Comparison of ENCODE assay signal across 10 mouse cellular contexts in the genomic region with DNA sequence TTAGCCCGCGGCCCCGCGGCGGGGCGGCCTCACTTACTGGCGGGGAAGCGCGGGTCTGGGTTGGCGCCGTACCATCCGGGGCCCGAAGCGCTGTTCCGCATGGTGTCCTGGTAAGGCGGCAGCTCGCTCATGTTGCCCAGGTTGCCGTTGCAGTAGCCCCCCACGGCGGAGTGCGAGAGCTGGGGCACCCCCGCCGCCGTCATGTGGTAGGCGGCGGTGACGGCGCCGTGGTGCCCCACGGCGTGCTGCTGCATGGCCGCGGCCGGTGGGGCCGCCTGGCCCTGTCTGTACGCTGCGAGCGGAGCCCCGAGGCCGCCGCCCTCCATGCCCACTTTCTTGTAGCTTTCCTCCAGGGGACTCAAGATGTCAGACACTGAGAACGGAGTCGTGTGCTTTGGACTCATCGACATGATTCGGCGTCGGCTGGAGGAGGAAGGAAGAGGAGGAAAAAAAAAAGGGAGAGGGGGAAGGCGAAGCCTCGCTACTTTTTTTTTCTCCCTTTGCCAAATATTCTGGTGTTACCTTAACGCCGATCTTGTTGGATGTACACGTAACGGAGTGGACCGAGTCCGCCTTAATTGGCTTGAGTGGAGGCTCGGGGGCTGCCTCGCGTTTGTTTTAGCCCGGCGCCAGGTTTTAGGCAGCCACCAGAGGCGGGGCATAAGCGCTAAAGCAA. TPM values are rescaled to one million over a fixed set of nuclear protein-coding genes. Genes with fewer than 3 reads are reported as not detected.
DNase-seq lines count a peak whose midpoint lies in the region; ATAC-seq and TF ChIP-seq lines count a peak whose summit lies in the region.
"Had no signal": no experiment of that assay in that cellular context is flagged by ENCODE, and none has a peak within 500 bp of the region (broad histone marks: within the 10 kb centered on the region; RNA-seq: fewer than 3 reads in every experiment).

No protein-coding gene starts in this region.

- H3K27ac ChIP-seq in kidney, postnatal 0 days: no peak overlapping the region
- no peak overlapping the region for H3K27ac ChIP-seq in hindbrain, embryonic 14.5 days

- under 1% methylated on average over 58 of the region's 62 CpGs for WGBS in kidney, postnatal 0 days
- under 1% methylated on average over 62 of the region's 62 CpGs for WGBS in hindbrain, embryonic 14.5 days

- peaks cover 8% of the 10 kb centered on the region for H3K4me1 ChIP-seq in kidney, postnatal 0 days (replicated peaks; ENCODE audit: insufficient read depth, low read length)
- H3K4me1 ChIP-seq in hindbrain, embryonic 14.5 days (replicated peaks; ENCODE audit: control insufficient read depth, insufficient read depth, low read length): no peaks in the 10 kb centered on the region

- 0 out of 2 replicates have a peak, but pooled peaks have one; percentile 12 for ATAC-seq in kidney, postnatal 0 days (replicated peaks; ENCODE audit: low FRiP score, low read depth)
- 0 out of 2 replicates have a peak, but pooled peaks have one; percentile 5 for ATAC-seq in hindbrain, embryonic 14.5 days (ENCODE audit: low FRiP score)
- ATAC-seq: Patski had no signal

- H3K4me2 ChIP-seq in kidney, postnatal 0 days (ENCODE audit: low read length): peak overlapping the region; percentile 49
- H3K4me2 ChIP-seq in hindbrain, embryonic 14.5 days (replicated peaks): peak overlapping the region; percentile 31

- no peak for TF ChIP-seq CTCF in kidney, postnatal 0 days (IDR thresholded peaks at IDR 0.05; ENCODE audit: low read depth)

- no peaks in the 10 kb centered on the region for H3K36me3 ChIP-seq in kidney, postnatal 0 days (ENCODE audit: insufficient read depth, low read length)
- no peaks in the 10 kb centered on the region for H3K36me3 ChIP-seq in hindbrain, embryonic 14.5 days (replicated peaks; ENCODE audit: control insufficient read depth, insufficient read depth)

- H3K27me3 ChIP-seq in kidney, postnatal 0 days (ENCODE audit: insufficient read depth, low read length): peaks cover 92% of the 10 kb centered on the region
- peaks cover 98% of the 10 kb centered on the region for H3K27me3 ChIP-seq in hindbrain, embryonic 14.5 days (ENCODE audit: control insufficient read depth, insufficient read depth, low read length)

- no peak for DNase-seq in kidney, postnatal 0 days (ENCODE audit: low spot score)
- DNase-seq in kidney, adult 9 months: no peak
- DNase-seq in hindbrain, embryonic 14.5 days (ENCODE audit: low spot score): no peak
- peak; percentile 79 for DNase-seq in lung, postnatal 10 days
- no peak for DNase-seq in right cerebral cortex, postnatal 10 days (ENCODE audit: low spot score in 2 of 2)
- no peak for DNase-seq in urinary bladder, postnatal 25 days (ENCODE audit: low spot score)
- no peak for DNase-seq in layer of hippocampus, postnatal 14 days (ENCODE audit: low spot score in 2 of 2)
- DNase-seq in cerebellum, postnatal 25 days: no peak

- H3K9ac ChIP-seq in kidney, postnatal 0 days (ENCODE audit: low read depth, low read length): no peak overlapping the region
- H3K9ac ChIP-seq in hindbrain, embryonic 14.5 days: no peak overlapping the region

- H3K9me3 ChIP-seq in kidney, postnatal 0 days (replicated peaks; ENCODE audit: low read length): no peaks in the 10 kb centered on the region
- H3K9me3 ChIP-seq in hindbrain, embryonic 14.5 days (ENCODE audit: control insufficient read depth, low read length): no peaks in the 10 kb centered on the region

- H3K4me3 ChIP-seq in kidney, postnatal 0 days (replicated peaks; ENCODE audit: low read depth, low read length): peak overlapping the region; percentile 32
- peak overlapping the region; percentile 11; the same call in 1 of the 2 replicates for H3K4me3 ChIP-seq in hindbrain, embryonic 14.5 days (replicated peaks; ENCODE audit: low read length)
- H3K4me3 ChIP-seq: erythroblast, embryonic 14.5 days had no signal

RNA-seq across cellular contexts. Expression of gene Nkx2-1, which starts 1.9 kb away (rescaled TPM):
- polyA plus RNA-seq in kidney, postnatal 0 days (2015; fragmentation: Nextera tagmentation; extraction: Ambion mirVana): not detected in 2 replicates
- polyA plus RNA-seq in hindbrain, embryonic 14.5 days (2014; fragmentation: Nextera tagmentation; extraction: Ambion mirVana): not detected in 2 replicates
- under 1 TPM; 0.62 to 0.76 TPM for total RNA-seq in layer of hippocampus, postnatal 14 days (2021)
- polyA plus RNA-seq: erythroblast, embryonic 14.5 days; Patski had no signal
